Mouse (Mus musculus) adrenal gland, postnatal 14 days (tissue): ENCODE data around the gene Zswim3. TPM values are rescaled to one million over a fixed set of nuclear protein-coding genes. Genes with fewer than 3 reads are reported as not detected.
"Not testable (repeated sequence)": the region's sequence is repeated elsewhere in the genome, so short reads cannot be mapped to it uniquely, and the experiment has no call there.

Source experiments
- DNase-seq: peaks from one replicate; pipeline ENCODE4 v3.0.0; 2021; ENCODE audit warnings: mixed read lengths
- total RNA-seq: library from RNA; stranded (reverse); gene quantifications from 2 replicates; pipeline ENCODE4 v1.2.3, GENCODE M21; 2021

Gene Zswim3
- total RNA-seq, 1 experiment from 2014 or later = 4.9 TPM

- DNase-seq = no peak
Measured at GRCm38 (mm10) chr2:164850061-164850460, 45.2 kb downstream of the Zswim3 start.

GRCm38 (mm10) chr2:164855572-164855971 is 50.7 kb downstream of the Zswim3 start:
- DNase-seq = not testable (repeated sequence)

GRCm38 (mm10) chr2:164856309-164857100 is 51.6 kb downstream of the Zswim3 start:
- DNase-seq = peak; percentile 33

GRCm38 (mm10) chr2:164857101-164857821 is 52.4 kb downstream of the Zswim3 start, which contains the start of gene Pltp:
Pltp (minus strand) TSS chr2:164857711.
- peak; percentile 54 for DNase-seq

- DNase-seq = no peak
Measured at GRCm38 (mm10) chr2:164857842-164858553, 53.1 kb downstream of the Zswim3 start.

- DNase-seq = no peak
Measured at GRCm38 (mm10) chr2:164859155-164859554, 54.3 kb downstream of the Zswim3 start.

- DNase-seq = peak; percentile 48
Measured at GRCm38 (mm10) chr2:164859640-164860432, 54.9 kb downstream of the Zswim3 start.

- no peak for DNase-seq
Measured at GRCm38 (mm10) chr2:164861094-164861493, 56.2 kb downstream of the Zswim3 start.

GRCm38 (mm10) chr2:164862179-164862861 is 57.4 kb downstream of the Zswim3 start:
- peak; percentile 87 for DNase-seq

- DNase-seq = not testable (repeated sequence)
Measured at GRCm38 (mm10) chr2:164863411-164863810, 58.5 kb downstream of the Zswim3 start.

- DNase-seq = no peak
Measured at GRCm38 (mm10) chr2:164864593-164864992, 59.7 kb downstream of the Zswim3 start.

GRCm38 (mm10) chr2:164866741-164867551 is 62.0 kb downstream of the Zswim3 start:
- peak; percentile 89 for DNase-seq

GRCm38 (mm10) chr2:164867566-164867965 is 62.7 kb downstream of the Zswim3 start:
- DNase-seq = no peak

GRCm38 (mm10) chr2:164868491-164868890 is 63.6 kb downstream of the Zswim3 start:
- no peak for DNase-seq

Other genes with a start within 250 kb of the Zswim3 start
- gene Wfdc2, start 242.7 kb upstream of the Zswim3 start, total RNA-seq = 2.1 TPM in 1 of 2 replicates, not detected in the other
- not detected in 2 replicates for gene Spint3, start 231.6 kb upstream of the Zswim3 start, total RNA-seq
- 0.49 and 1.2 TPM in 2 replicates for gene Wfdc6a, start 219.7 kb upstream of the Zswim3 start, total RNA-seq
- not detected in 2 replicates for gene Eppin, start 211.5 kb upstream of the Zswim3 start, total RNA-seq
- gene Wfdc6b, start 191.6 kb upstream of the Zswim3 start, total RNA-seq = not detected in 2 replicates
- gene Wfdc8, start 191.5 kb upstream of the Zswim3 start, total RNA-seq = 0.23 TPM in 1 of 2 replicates, not detected in the other
- not detected in 2 replicates for gene Wfdc16, start 166.3 kb upstream of the Zswim3 start, total RNA-seq
- gene Wfdc10, start 149.1 kb upstream of the Zswim3 start, total RNA-seq = not detected in 2 replicates
- not detected in 2 replicates for gene Wfdc9, start 148.5 kb upstream of the Zswim3 start, total RNA-seq
- gene Wfdc11, start 131.0 kb upstream of the Zswim3 start, total RNA-seq = not detected in 2 replicates
- not detected in 2 replicates for gene Wfdc13, start 120.0 kb upstream of the Zswim3 start, total RNA-seq
- gene Spint4, start 106.6 kb upstream of the Zswim3 start, total RNA-seq = not detected in 2 replicates
- gene Spint5, start 89.8 kb upstream of the Zswim3 start, total RNA-seq = not detected in 2 replicates
- 0.59 TPM in 1 of 2 replicates, not detected in the other for gene Wfdc3, start 59.2 kb upstream of the Zswim3 start, total RNA-seq
- 39.6 and 47.3 TPM in 2 replicates for gene Dnttip1, start 59.1 kb upstream of the Zswim3 start, total RNA-seq
- gene Ube2c, start 35.2 kb upstream of the Zswim3 start, total RNA-seq = 32.1 and 36.0 TPM in 2 replicates
- gene Tnnc2, start 25.1 kb upstream of the Zswim3 start, total RNA-seq = 1.0 TPM in 1 of 2 replicates, not detected in the other
- gene Snx21, start 19.3 kb upstream of the Zswim3 start, total RNA-seq = 35.7 and 46.2 TPM in 2 replicates
- gene Acot8, start 216 bp upstream of the Zswim3 start, total RNA-seq = 25.7 and 28.9 TPM in 2 replicates
- 7.0 and 8.9 TPM in 2 replicates for gene Zswim1, start 17.6 kb downstream of the Zswim3 start, total RNA-seq
- not detected in 2 replicates for gene Spata25, start 23.4 kb downstream of the Zswim3 start, total RNA-seq
- gene Ctsa, start 27.8 kb downstream of the Zswim3 start, total RNA-seq = 104 and 116 TPM in 2 replicates
- gene Neurl2, start 28.4 kb downstream of the Zswim3 start, total RNA-seq = 2.4 and 3.5 TPM in 2 replicates
- gene Pltp, start 52.6 kb downstream of the Zswim3 start, total RNA-seq = 35.4 and 36.2 TPM in 2 replicates
- gene Pcif1, start 74.2 kb downstream of the Zswim3 start, total RNA-seq = 42.3 and 54.0 TPM in 2 replicates
- 17.3 and 19.4 TPM in 2 replicates for gene Zfp335, start 106.7 kb downstream of the Zswim3 start, total RNA-seq
- gene Mmp9, start 135.7 kb downstream of the Zswim3 start, total RNA-seq = 1.7 and 2.0 TPM in 2 replicates
- 8.4 and 8.7 TPM in 2 replicates for gene Slc12a5, start 155.7 kb downstream of the Zswim3 start, total RNA-seq
- 37.6 and 40.5 TPM in 2 replicates for gene Ncoa5, start 229.8 kb downstream of the Zswim3 start, total RNA-seq